Mouse (Mus musculus): ENCODE measurements around the gene Mamld1.

DNA sequence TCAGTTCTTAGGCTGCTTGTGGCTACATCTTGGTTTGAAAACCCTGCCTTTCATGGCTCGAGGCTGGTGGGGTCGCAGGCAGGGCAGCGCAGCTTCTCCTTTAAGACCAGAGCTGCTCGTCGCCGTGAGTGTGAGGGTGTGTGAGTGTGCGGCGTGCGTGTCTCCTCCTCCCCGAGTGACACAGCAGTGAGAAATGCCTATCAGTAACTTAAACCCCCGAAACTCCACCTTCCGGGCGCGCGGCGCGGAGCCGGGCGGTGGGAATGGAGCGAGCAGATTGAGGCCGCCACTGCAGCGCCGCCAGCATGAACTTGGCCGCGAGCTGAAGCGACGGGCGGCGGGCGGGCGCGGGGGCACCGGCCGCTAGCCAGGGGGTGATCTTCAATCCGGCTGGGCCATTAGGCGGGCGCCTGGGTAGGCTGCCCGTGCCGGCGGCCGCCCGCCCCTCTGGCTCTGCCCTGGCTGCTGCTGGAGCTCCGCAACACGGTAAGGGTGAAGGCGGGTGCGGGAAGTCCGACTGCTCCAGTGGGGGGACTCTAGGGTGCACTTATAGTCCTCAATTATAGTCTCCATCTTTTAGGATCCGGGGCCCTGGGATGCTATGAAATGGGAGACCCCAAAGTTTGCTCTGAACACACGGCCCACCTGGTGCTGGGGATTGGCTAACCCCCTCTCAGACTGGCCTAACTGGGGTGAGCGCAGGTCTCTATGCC, at the start of gene Mamld1:
- TF ChIP-seq CTCF (IDR thresholded peaks at IDR 0.05; ENCODE audit: control insufficient read depth, insufficient read depth, insufficient replicate concordance, low read depth, low read length): no peak
- TF ChIP-seq POLR2A (IDR thresholded peaks at IDR 0.05; ENCODE audit: control insufficient read depth, low read depth, low read length): no peak
